Comparison of ENCODE assay signal across 8 mouse cellular contexts in genomic region chr2:132030418-132031363, GRCm38 (mm10). TPM values are rescaled to one million over a fixed set of nuclear protein-coding genes. Genes with fewer than 3 reads are reported as not detected.
DNase-seq lines count a peak whose midpoint lies in the region; ATAC-seq and TF ChIP-seq lines count a peak whose summit lies in the region.

No protein-coding gene starts in this region.

- peak overlapping the region; percentile 95 for H3K4me2 ChIP-seq in intestine, embryonic 14.5 days (ENCODE audit: low read length)

- no peak for TF ChIP-seq POLR2A in ES-Bruce4 (IDR thresholded peaks at IDR 0.05; ENCODE audit: insufficient read depth, low read length)

- H3K9me3 ChIP-seq in ES-Bruce4 (replicated peaks; ENCODE audit: control insufficient read depth, insufficient read depth, low read length, poor library complexity, severe bottlenecking): no peaks in the 10 kb centered on the region
- no peaks in the 10 kb centered on the region for H3K9me3 ChIP-seq in forebrain, embryonic 10.5 days
- no peaks in the 10 kb centered on the region for H3K9me3 ChIP-seq in intestine, embryonic 14.5 days (ENCODE audit: control insufficient read depth, low read length)

- TF ChIP-seq EP300 in ES-Bruce4 (IDR thresholded peaks at IDR 0.05; ENCODE audit: insufficient read depth, low read depth, low read length): no peak

- H3K9ac ChIP-seq in ES-Bruce4 (ENCODE audit: low read depth, poor library complexity, severe bottlenecking): peak overlapping the region; percentile 74; the same call in 1 of the 2 replicates
- H3K9ac ChIP-seq in intestine, embryonic 14.5 days (ENCODE audit: low read length): peak overlapping the region; percentile 50

- H3K27ac ChIP-seq in ES-Bruce4 (ENCODE audit: insufficient read depth, low read length) (no peak overlapping the region), macrophage (peak overlapping the region; percentile 52)
- H3K27ac ChIP-seq in forebrain, embryonic 10.5 days: peak overlapping the region; percentile 91
- peak overlapping the region; percentile 80 for H3K27ac ChIP-seq in intestine, embryonic 14.5 days (ENCODE audit: low read depth)

- peaks cover 38% of the 10 kb centered on the region for H3K79me2 ChIP-seq in macrophage (ENCODE audit: inconsistent target)

- H3K27me3 ChIP-seq in ES-Bruce4 (ENCODE audit: control insufficient read depth, insufficient read depth, low read length, poor library complexity, severe bottlenecking): peaks cover 5% of the 10 kb centered on the region; the same call in 1 of the 2 replicates
- peaks cover 49% of the 10 kb centered on the region for H3K27me3 ChIP-seq in forebrain, embryonic 10.5 days (ENCODE audit: poor library complexity, severe bottlenecking)
- H3K27me3 ChIP-seq in intestine, embryonic 14.5 days (replicated peaks; ENCODE audit: control insufficient read depth, insufficient read depth, low read length): peaks cover 16% of the 10 kb centered on the region

- ATAC-seq in intestine, embryonic 14.5 days (replicated peaks; ENCODE audit: low FRiP score, low TSS enrichment, low read depth): peak; percentile 9; the same call in 1 of the 2 replicates
- no peak for ATAC-seq in activated CD4-positive, CD25-positive, alpha-beta regulatory T cell, adult 4 months

- TF ChIP-seq CTCF in ES-Bruce4 (IDR thresholded peaks at IDR 0.05; ENCODE audit: low read depth, low read length): no peak

- peak overlapping the region; percentile 75 for H3K4me3 ChIP-seq in ES-Bruce4 (ENCODE audit: low read depth, low read length)
- peak overlapping the region; percentile 75 for H3K4me3 ChIP-seq in forebrain, embryonic 10.5 days
- peak overlapping the region; percentile 52 for H3K4me3 ChIP-seq in intestine, embryonic 14.5 days (ENCODE audit: low read depth, low read length)
- H3K4me3 ChIP-seq in macrophage (ENCODE audit: inconsistent target): peak overlapping the region; percentile 25

- no peaks in the 10 kb centered on the region for H3K4me1 ChIP-seq in ES-Bruce4 (ENCODE audit: control insufficient read depth, insufficient read depth, low read length)
- peaks cover 71% of the 10 kb centered on the region for H3K4me1 ChIP-seq in forebrain, embryonic 10.5 days
- peaks cover 11% of the 10 kb centered on the region; the same call in 1 of the 2 replicates for H3K4me1 ChIP-seq in intestine, embryonic 14.5 days (replicated peaks; ENCODE audit: control insufficient read depth, insufficient read depth, low read length)

- 6% methylated on average over 23 of the region's 23 CpGs for WGBS in forebrain, embryonic 10.5 days
- WGBS in intestine, embryonic 14.5 days: 16% methylated on average over 23 of the region's 23 CpGs
- 56% methylated on average over 23 of the region's 23 CpGs for WGBS in macrophage (ENCODE audit: missing documents)

- H3K36me3 ChIP-seq in ES-Bruce4 (ENCODE audit: control insufficient read depth, insufficient read depth, low read length, poor library complexity, severe bottlenecking): no peaks in the 10 kb centered on the region
- H3K36me3 ChIP-seq in forebrain, embryonic 10.5 days (replicated peaks): peaks cover 12% of the 10 kb centered on the region; the same call in 1 of the 2 replicates
- H3K36me3 ChIP-seq in intestine, embryonic 14.5 days (ENCODE audit: control insufficient read depth, insufficient read depth, low read length): no peaks in the 10 kb centered on the region
- peaks cover 8% of the 10 kb centered on the region; the same call in 1 of the 2 replicates for H3K36me3 ChIP-seq in macrophage (ENCODE audit: inconsistent target)

- DNase-seq in gastrocnemius, postnatal 10 days: peak; percentile 35
- no peak for DNase-seq in gastrocnemius, adult 18-20 months (ENCODE audit: low spot score)
- DNase-seq in forebrain, embryonic 10.5 days (ENCODE audit: extremely low spot score, low spot score): no peak
- DNase-seq in intestine, embryonic 14.5 days (ENCODE audit: low spot score): peak; percentile 70
- DNase-seq in testis, postnatal 14 days (ENCODE audit: low spot score): peak; percentile 79

RNA-seq across cellular contexts. Expression of gene Rassf2, which starts 0.6 kb away (rescaled TPM):
- 10 to 100 TPM; 16.1 to 22.0 TPM for total RNA-seq in gastrocnemius, postnatal 10 days (2021)
- total RNA-seq in gastrocnemius, adult 18-20 months (2021): 1 to 10 TPM; 4.3 to 5.1 TPM
- polyA plus RNA-seq in ES-Bruce4 (2011; ENCODE audit: insufficient read depth, insufficient read length, low read depth, missing spikeins) (4.0 and 4.3 TPM in 2 replicates), macrophage (2018) (73.9 to 95.6 TPM (median 92.2 TPM) in 3 replicates)
- 23.5 and 24.8 TPM in 2 replicates for polyA plus RNA-seq in forebrain, embryonic 10.5 days (2016; fragmentation: Nextera tagmentation; extraction: Ambion mirVana)
- 12.0 and 12.6 TPM in 2 replicates for polyA plus RNA-seq in intestine, embryonic 14.5 days (2014; fragmentation: Nextera tagmentation; extraction: Ambion mirVana)
- total RNA-seq in macrophage (2018; cell fraction: chromatin; rRNA removed): 100 to 1,000 TPM in 15 of 26 experiments, 10 to 100 TPM in 11; 23.3 to 256 (median 125) TPM
- total RNA-seq in macrophage (2018; cell fraction: cytosol; rRNA removed): 100 to 1,000 TPM in 11 of 26 experiments, 10 to 100 TPM in 15; 49.1 to 135 (median 96.8) TPM
- total RNA-seq in macrophage (2018; cell fraction: nucleus; rRNA removed): 100 to 1,000 TPM in 10 of 26 experiments, 10 to 100 TPM in 16; 41.2 to 213 (median 88.6) TPM
- polyA plus RNA-seq in activated CD4-positive, CD25-positive, alpha-beta regulatory T cell, adult 4 months (2017; shearing (Covaris generic)): 10 to 100 TPM; 59.8 to 83.1 TPM

Comparison
In these comparisons a context has a peak if more than half of its experiments do, and no peak if none do; other contexts are left out.
1. DNase-seq: peak in gastrocnemius, postnatal 10 days (single experiment), intestine, embryonic 14.5 days (single experiment) and testis, postnatal 14 days (single experiment); none in gastrocnemius, adult 18-20 months (single experiment) and forebrain, embryonic 10.5 days (single experiment).
2. H3K4me3 ChIP-seq: peak in every context shown above with its lines; median percentile 75 in ES-Bruce4; 75 in forebrain, embryonic 10.5 days; 52 in intestine, embryonic 14.5 days; 25 in macrophage.